Mouse (Mus musculus): Measurements from ENCODE around the gene Ucp2.

DNA sequence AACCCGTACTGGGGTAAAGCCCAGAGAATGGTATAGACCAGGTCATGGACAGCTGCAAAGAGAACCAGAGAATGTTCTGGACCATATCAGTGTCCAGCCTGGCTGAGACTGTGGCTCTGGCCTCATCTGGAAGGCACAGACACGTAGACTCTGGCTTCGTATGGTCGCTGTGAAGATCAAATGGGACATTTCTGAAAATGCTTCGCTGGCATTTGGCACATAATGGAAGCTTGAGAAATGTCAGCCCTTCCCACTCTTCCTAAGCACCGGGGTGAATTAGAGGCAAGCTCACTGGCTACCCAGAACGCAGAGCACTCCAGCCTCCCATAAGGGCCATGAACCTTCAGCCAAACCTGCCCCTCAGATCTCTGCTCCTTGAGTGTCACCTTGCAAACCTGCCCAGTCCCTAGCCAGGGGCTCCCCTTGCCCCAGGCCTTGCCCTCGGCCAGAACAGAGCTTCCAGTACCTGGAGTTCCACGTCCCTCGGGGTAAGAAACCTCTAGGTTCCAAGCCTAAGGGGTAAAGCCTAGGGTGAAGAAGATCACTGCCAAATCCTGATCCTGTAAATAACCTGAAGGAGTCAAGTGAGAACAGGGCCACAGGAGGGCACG, 22.2 kb upstream of the Ucp2 start:
- no peak for TF ChIP-seq CTCF (IDR thresholded peaks at IDR 0.05; ENCODE audit: control insufficient read depth, insufficient read depth, low read length)
- no peak for TF ChIP-seq POLR2A (IDR thresholded peaks at IDR 0.05; ENCODE audit: borderline replicate concordance, control insufficient read depth, low read depth, low read length)
